Mouse (Mus musculus): Measurements from ENCODE around the gene Sptan1. TPM values are rescaled to one million over a fixed set of nuclear protein-coding genes. Genes with fewer than 3 reads are reported as not detected.

Sptan1 gene
- polyA plus RNA-seq, 1 experiment from 2014 or later, result 312 TPM

DNA sequence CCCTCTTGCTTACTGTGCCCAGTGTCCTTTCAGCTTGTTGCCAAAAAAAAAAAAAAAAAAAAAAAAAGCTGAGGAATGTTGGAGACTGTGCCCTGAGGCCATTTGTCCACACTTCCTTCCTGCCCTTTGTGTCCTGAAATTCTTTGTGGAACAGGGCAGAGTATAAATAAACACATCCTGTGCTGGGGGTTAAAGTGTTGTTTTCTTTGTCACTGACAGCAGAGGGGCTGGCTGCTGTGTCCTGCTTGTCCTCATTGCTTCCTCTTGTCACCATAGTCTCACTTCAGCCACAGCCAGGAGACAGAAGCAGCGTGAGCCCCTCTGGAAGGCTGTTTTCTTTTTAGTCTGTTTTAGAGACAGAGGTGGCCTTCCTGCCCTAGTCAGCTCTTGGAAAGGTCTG is 20.6 kb upstream of the Sptan1 start:
- no peak for ATAC-seq (ENCODE audit: low FRiP score, low TSS enrichment)
- Histone ChIP-seq H3K4me1 (ENCODE audit: control insufficient read depth, insufficient read depth, low read length) (no peaks in the 10 kb centered on the region), H3K4me2 (ENCODE audit: low read length) (no peak overlapping the region), H3K9me3 (ENCODE audit: control insufficient read depth, low read length) (no peaks in the 10 kb centered on the region), H3K36me3 (ENCODE audit: control insufficient read depth, insufficient read depth, low read length) (peaks cover 96% of the 10 kb centered on the region), H3K9ac (replicated peaks; ENCODE audit: low read length) (no peak overlapping the region), H3K27ac (replicated peaks; ENCODE audit: low read depth, low read length) (no peak overlapping the region), H3K4me3 (replicated peaks; ENCODE audit: low read depth, low read length) (no peak overlapping the region), H3K27me3 (ENCODE audit: control insufficient read depth, insufficient read depth, low read length) (no peaks in the 10 kb centered on the region)
- DNase-seq, result no peak
- WGBS, result 88% methylated on average over 1 of the region's 1 CpGs

DNA sequence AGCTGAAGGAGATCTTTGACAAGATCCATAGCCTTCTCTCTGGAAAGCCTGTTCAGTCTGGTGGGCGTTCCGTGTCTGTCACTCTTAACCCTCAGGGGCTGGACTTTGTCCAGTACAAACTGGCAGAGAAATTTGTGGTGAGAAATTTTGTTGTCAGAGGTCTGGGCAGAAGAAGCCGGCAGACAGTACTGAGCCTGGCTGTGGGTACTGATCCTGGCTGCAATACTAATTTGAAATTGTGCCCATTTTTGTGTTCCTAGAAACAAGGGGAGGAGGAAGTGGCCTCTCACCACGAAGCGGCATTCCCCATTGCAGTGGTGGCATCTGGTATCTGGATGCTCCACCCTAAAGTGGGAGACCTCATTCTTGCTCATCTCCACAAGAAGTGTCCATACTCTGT is 16.5 kb upstream of the Sptan1 start:
- no peak for ATAC-seq (ENCODE audit: low FRiP score, low TSS enrichment)
- no peak overlapping the region for H3K4me3 ChIP-seq (replicated peaks; ENCODE audit: low read depth, low read length)
- H3K4me1 ChIP-seq (ENCODE audit: control insufficient read depth, insufficient read depth, low read length), result no peaks in the 10 kb centered on the region
- WGBS, result 97% methylated on average over 5 of the region's 5 CpGs
- H3K4me2 ChIP-seq (ENCODE audit: low read length), result no peak overlapping the region
- peaks cover 93% of the 10 kb centered on the region for H3K36me3 ChIP-seq (ENCODE audit: control insufficient read depth, insufficient read depth, low read length)
- no peaks in the 10 kb centered on the region for H3K9me3 ChIP-seq (ENCODE audit: control insufficient read depth, low read length)
- H3K9ac ChIP-seq (replicated peaks; ENCODE audit: low read length), result no peak overlapping the region
- no peaks in the 10 kb centered on the region for H3K27me3 ChIP-seq (ENCODE audit: control insufficient read depth, insufficient read depth, low read length)
- H3K27ac ChIP-seq (replicated peaks; ENCODE audit: low read depth, low read length), result no peak overlapping the region
- no peak for DNase-seq

DNA sequence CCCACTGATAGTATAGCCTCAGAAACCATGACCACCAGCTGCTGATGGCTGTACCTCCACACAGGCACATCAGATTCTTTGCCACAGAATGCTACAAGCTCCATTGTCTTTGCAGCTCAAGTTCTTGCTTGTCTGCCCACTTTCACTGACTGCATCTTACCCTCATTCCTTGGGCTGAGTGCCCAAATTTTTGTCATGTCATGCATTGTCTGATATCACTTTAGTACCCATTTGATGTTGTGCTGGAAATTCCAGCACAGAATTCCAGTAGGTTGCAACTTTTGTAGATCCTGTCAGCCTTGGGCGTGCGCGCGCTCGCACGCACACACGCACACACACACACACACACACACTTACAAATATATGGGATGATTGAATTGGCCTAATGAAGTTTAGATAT is 4.1 kb upstream of the Sptan1 start:
- H3K4me1 ChIP-seq (ENCODE audit: control insufficient read depth, insufficient read depth, low read length), result peaks cover 7% of the 10 kb centered on the region; the same call in 1 of the 2 replicates
- H3K4me3 ChIP-seq (replicated peaks; ENCODE audit: low read depth, low read length), result no peak overlapping the region
- no peaks in the 10 kb centered on the region for H3K27me3 ChIP-seq (ENCODE audit: control insufficient read depth, insufficient read depth, low read length)
- H3K4me2 ChIP-seq (ENCODE audit: low read length), result no peak overlapping the region
- WGBS, result 99% methylated on average over 7 of the region's 7 CpGs
- H3K36me3 ChIP-seq (ENCODE audit: control insufficient read depth, insufficient read depth, low read length), result peaks cover 38% of the 10 kb centered on the region
- no peaks in the 10 kb centered on the region for H3K9me3 ChIP-seq (ENCODE audit: control insufficient read depth, low read length)
- no peak overlapping the region for H3K27ac ChIP-seq (replicated peaks; ENCODE audit: low read depth, low read length)
- no peak for DNase-seq
- ATAC-seq (ENCODE audit: low FRiP score, low TSS enrichment), result no peak
- H3K9ac ChIP-seq (replicated peaks; ENCODE audit: low read length), result no peak overlapping the region

DNA sequence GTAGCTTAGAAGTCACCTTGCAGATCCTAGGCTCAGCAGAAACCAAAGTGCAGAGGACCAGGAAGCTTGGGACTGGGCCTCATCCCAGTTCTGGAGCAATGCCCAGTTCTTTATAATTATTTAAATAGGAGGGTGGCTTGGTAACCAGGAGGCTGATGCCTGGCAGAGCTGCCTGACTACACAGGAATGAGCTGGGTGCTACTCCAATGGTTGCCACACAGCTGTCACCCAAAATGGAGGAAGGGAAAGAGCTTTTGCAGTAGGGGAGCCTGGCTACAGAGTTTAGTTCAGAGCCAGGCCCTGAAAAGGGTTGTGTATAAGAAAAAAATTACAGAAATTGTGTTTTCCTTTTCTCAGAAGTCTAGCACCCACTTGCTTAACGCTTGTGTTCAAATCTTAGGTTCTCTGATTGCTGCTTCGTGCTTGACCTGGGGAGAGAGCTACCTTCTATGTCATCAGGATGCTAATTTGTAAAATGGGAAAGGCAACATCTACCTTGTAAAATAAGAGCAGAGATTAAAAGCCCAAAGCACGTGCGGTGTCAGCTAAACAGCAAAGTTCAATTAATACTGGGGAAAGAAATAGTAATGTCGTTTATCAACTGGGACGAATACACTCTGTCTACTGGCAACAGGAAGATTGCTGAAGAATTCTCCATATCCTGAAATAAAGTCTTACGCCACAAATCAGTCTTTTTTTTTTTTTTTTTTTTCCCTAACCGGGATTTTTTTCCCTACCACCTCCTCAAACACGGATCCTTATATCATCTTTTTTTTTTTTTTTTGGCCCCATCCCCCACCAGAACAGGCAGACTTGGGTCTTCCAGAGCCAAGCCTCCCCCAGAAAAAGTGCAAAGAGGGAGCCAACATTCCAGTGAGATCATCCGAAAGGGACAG is 758 bp upstream of the Sptan1 start:
- DNase-seq (peak; percentile 78), ATAC-seq (ENCODE audit: low FRiP score, low TSS enrichment) (no peak)
- H3K4me3 ChIP-seq (replicated peaks; ENCODE audit: low read depth, low read length), result peak overlapping the region; percentile 95
- no peaks in the 10 kb centered on the region for H3K9me3 ChIP-seq (ENCODE audit: control insufficient read depth, low read length)
- H3K27me3 ChIP-seq (ENCODE audit: control insufficient read depth, insufficient read depth, low read length), result no peaks in the 10 kb centered on the region
- H3K36me3 ChIP-seq (ENCODE audit: control insufficient read depth, insufficient read depth, low read length), result peaks cover 23% of the 10 kb centered on the region
- peak overlapping the region; percentile 61 for H3K4me2 ChIP-seq (ENCODE audit: low read length)
- H3K9ac ChIP-seq (replicated peaks; ENCODE audit: low read length), result peak overlapping the region; percentile 97
- WGBS, result 18% methylated on average over 10 of the region's 10 CpGs
- H3K27ac ChIP-seq (replicated peaks; ENCODE audit: low read depth, low read length), result peak overlapping the region; percentile 95
- peaks cover 36% of the 10 kb centered on the region for H3K4me1 ChIP-seq (ENCODE audit: control insufficient read depth, insufficient read depth, low read length)

DNA sequence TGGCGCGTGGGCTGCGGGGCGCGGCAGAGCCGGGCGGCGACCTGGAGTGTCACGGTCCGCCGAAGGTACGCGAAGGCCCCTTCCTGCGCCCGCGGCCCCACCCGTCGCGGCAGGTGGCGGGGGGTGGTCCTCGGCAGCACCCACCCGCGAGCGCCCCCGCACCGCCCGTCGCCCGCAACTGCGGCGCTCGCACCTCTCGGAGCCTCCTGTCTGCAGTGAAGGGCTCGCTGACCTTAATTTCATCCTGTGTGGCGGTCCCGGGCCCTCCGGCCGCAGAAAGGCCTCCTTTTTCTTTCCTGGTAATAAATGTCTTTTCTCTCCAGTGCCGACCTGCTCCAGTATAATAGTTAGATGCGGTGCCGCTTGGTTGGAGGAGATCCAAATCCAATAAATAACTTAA is 546 bp downstream of the Sptan1 start:
- peak overlapping the region; percentile 95 for H3K27ac ChIP-seq (replicated peaks; ENCODE audit: low read depth, low read length)
- peak overlapping the region; percentile 71 for H3K4me2 ChIP-seq (ENCODE audit: low read length)
- WGBS, result 2% methylated on average over 36 of the region's 41 CpGs
- ATAC-seq (ENCODE audit: low FRiP score, low TSS enrichment), result peak; percentile 22; the same call in 1 of the 2 replicates
- no peaks in the 10 kb centered on the region for H3K27me3 ChIP-seq (ENCODE audit: control insufficient read depth, insufficient read depth, low read length)
- H3K9me3 ChIP-seq (ENCODE audit: control insufficient read depth, low read length), result no peaks in the 10 kb centered on the region
- peaks cover 42% of the 10 kb centered on the region for H3K4me1 ChIP-seq (ENCODE audit: control insufficient read depth, insufficient read depth, low read length)
- peak; percentile 77 for DNase-seq
- H3K4me3 ChIP-seq (replicated peaks; ENCODE audit: low read depth, low read length), result peak overlapping the region; percentile 95
- H3K9ac ChIP-seq (replicated peaks; ENCODE audit: low read length), result peak overlapping the region; percentile 97
- peaks cover 28% of the 10 kb centered on the region for H3K36me3 ChIP-seq (ENCODE audit: control insufficient read depth, insufficient read depth, low read length)

DNA sequence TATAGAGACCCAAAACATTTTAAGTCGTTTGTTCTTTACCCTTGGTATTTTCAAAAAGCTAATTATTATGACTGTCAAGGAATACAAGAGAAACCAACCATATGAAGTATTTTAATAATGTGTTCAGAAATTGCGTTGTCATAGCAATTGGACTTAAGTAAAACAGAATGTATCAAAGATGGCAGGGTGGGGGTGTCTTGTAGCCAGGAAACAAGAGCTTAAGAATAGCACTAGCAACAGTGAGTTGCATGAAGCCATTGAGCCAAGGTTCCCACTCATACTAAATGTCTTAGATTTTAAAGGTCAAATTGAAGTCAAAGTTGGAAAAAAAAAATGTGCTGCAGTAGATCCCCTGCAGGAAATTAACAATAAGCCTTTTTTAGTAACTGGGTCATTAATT is 1.5 kb downstream of the Sptan1 start:
- ATAC-seq (ENCODE audit: low FRiP score, low TSS enrichment) (no peak), DNase-seq (peak; percentile 33)
- Histone ChIP-seq H3K4me3 (replicated peaks; ENCODE audit: low read depth, low read length) (peak overlapping the region; percentile 95), H3K36me3 (ENCODE audit: control insufficient read depth, insufficient read depth, low read length) (peaks cover 28% of the 10 kb centered on the region), H3K9me3 (ENCODE audit: control insufficient read depth, low read length) (no peaks in the 10 kb centered on the region), H3K27me3 (ENCODE audit: control insufficient read depth, insufficient read depth, low read length) (no peaks in the 10 kb centered on the region), H3K4me1 (ENCODE audit: control insufficient read depth, insufficient read depth, low read length) (peaks cover 44% of the 10 kb centered on the region), H3K27ac (replicated peaks; ENCODE audit: low read depth, low read length) (no peak overlapping the region), H3K9ac (replicated peaks; ENCODE audit: low read length) (peak overlapping the region; percentile 97; the same call in 1 of the 2 replicates), H3K4me2 (ENCODE audit: low read length) (peak overlapping the region; percentile 71)
- 64% methylated on average over 2 of the region's 2 CpGs for WGBS

DNA sequence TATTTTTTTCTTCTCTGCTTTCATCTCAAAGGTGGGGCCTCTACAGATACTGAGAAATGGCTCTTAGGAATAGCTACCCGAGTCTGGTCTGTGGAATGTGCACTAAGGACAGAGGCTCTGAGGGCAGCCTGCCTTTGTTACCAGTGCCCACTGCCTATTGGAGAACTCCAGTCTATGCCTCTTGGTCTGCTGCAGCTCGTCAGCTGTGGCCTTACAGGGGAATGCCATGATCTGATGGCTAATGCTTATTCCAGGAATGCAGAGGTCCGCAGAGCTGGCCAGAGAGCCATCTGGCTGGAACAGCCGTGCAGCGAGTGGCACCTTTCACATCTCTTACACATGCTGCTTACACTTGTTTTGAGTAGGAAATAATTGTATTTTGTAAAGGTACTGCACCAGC is 2.4 kb downstream of the Sptan1 start:
- Histone ChIP-seq H3K9ac (replicated peaks; ENCODE audit: low read length) (peak overlapping the region; percentile 42), H3K4me1 (ENCODE audit: control insufficient read depth, insufficient read depth, low read length) (peaks cover 51% of the 10 kb centered on the region), H3K27ac (replicated peaks; ENCODE audit: low read depth, low read length) (no peak overlapping the region), H3K36me3 (ENCODE audit: control insufficient read depth, insufficient read depth, low read length) (peaks cover 28% of the 10 kb centered on the region), H3K27me3 (ENCODE audit: control insufficient read depth, insufficient read depth, low read length) (no peaks in the 10 kb centered on the region), H3K4me2 (ENCODE audit: low read length) (peak overlapping the region; percentile 71), H3K9me3 (ENCODE audit: control insufficient read depth, low read length) (no peaks in the 10 kb centered on the region), H3K4me3 (replicated peaks; ENCODE audit: low read depth, low read length) (peak overlapping the region; percentile 95)
- ATAC-seq (ENCODE audit: low FRiP score, low TSS enrichment), result no peak
- WGBS, result 56% methylated on average over 5 of the region's 5 CpGs
- no peak for DNase-seq

DNA sequence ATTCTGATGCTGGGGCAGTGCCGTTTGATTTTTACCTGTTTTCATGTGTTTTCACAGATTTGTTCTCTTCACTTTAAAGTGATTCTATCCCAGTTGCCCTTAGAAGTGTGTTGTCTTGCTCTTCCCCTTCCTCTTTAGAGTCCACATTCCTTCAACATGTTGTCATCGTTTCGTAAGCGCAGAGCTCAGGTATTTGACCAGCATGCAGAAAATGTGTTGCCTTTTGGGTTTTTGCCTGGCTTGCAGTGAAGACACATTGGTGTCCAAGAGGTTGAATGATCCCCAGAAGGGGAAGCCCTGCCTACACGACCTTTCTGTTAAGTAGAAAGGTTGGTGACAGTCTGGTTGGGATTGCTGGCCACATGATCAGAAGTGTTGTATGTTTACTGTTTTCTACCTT is 3.3 kb downstream of the Sptan1 start:
- no peaks in the 10 kb centered on the region for H3K27me3 ChIP-seq (ENCODE audit: control insufficient read depth, insufficient read depth, low read length)
- no peaks in the 10 kb centered on the region for H3K9me3 ChIP-seq (ENCODE audit: control insufficient read depth, low read length)
- DNase-seq (no peak), ATAC-seq (ENCODE audit: low FRiP score, low TSS enrichment) (no peak)
- whole genome bisulfite sequencing, result 90% methylated on average over 5 of the region's 5 CpGs
- H3K4me1 ChIP-seq (ENCODE audit: control insufficient read depth, insufficient read depth, low read length), result peaks cover 54% of the 10 kb centered on the region
- peaks cover 30% of the 10 kb centered on the region for H3K36me3 ChIP-seq (ENCODE audit: control insufficient read depth, insufficient read depth, low read length)
- H3K27ac ChIP-seq (replicated peaks; ENCODE audit: low read depth, low read length), result no peak overlapping the region
- H3K9ac ChIP-seq (replicated peaks; ENCODE audit: low read length), result no peak overlapping the region
- peak overlapping the region; percentile 71 for H3K4me2 ChIP-seq (ENCODE audit: low read length)
- no peak overlapping the region for H3K4me3 ChIP-seq (replicated peaks; ENCODE audit: low read depth, low read length)
